Mouse (Mus musculus) cerebellum, postnatal 10 days (tissue): ENCODE results near the gene Mmachc.

ENCODE experiments used
- DNase-seq, 2 experiments: peaks; one replicate each; pipeline ENCODE4 v3.0.0; 2021; ENCODE audit warnings: mixed read lengths in 2 of 2

Mmachc gene

DNA sequence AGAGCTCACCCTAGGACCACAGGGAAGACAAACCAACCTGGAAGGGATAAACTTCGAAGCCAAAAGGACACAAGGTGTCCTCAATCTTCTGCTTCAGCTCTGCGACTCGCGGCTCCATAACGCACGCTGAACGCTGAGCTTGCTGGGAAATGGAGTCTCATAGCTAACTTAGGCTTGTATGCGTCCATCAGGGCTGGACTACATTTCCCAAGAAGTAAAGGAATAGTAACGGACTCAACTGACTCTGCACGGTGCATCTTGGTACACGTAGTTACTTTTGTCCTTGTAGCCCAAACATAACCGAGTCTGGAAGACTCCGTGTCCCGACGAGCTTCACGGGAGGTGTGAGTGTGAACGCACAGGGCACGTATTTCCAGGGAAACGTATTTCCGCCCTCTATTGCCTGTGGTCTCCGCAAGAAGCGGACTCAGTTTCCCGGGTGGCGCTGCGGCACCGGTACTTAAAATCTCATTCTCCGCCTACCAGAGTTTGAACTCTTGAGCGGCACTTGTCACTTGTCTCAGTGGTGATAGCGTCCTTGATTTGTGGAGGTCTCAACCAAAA lies at the start of gene Mmachc, which contains the start of gene Ccdc163:
Gene Mmachc, minus strand, starts transcription at position 206 of the 564 bp plus-strand sequence.
Gene Ccdc163, plus strand, starts transcription at position 309 of the 564 bp plus-strand sequence.
- DNase-seq, result peak; percentile 89 to 94

DNA sequence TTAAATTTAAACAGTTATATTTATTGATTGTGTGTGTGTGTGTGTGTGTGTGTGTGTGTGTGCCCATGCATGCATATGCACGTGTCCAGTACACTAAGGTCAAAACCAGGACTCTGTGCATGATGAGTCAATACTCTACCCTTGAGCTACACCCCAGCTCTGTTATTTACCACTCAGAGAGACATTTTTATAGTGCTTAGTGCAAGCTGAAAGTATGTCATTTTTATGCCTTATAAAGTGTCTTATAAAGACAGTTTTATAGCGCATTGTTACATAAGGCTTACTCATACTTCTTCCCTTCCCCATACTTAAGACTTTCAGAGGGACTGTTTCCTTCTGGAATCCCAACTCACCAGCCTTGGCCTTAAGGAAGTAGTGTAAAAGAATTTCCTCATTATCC lies 41.5 kb upstream of the Mmachc start:
- DNase-seq, result no peak

DNA sequence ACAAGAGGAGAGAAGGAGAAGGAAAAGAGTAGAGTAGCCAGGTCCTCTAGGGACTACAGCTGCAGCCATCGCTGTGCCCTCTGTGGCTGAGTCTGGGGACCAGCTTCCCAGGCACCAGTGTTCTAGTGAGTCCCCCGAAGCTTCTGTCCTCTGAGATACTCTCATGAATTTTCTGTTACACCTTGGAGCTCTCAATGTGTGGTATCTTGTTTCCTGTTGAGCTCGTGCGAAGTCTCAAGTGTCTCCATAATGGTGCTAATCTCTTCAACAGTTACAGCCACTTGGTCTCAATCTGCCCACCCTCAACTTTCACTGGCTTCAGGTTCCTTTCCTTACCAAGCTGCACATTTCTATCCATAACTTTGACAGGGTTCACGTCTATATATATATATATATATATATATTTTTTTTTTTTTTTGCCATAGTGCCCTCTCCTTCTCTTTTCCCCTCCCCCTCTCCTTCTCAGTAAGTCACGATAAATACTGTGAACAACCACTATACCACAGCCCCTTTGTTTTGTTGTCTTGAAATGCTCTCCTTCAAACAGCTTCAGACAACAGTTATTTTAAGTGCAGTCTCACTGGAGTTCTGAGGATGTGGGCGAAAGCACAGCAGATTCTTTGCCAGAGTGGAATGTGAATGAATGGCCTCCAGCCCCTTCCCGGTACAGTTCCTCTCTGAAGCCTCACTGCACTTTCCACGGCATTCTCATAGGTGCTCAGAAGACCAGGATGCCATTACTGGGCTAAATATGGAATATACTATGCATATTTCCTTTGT lies 31.0 kb upstream of the Mmachc start:
- DNase-seq, result no peak

DNA sequence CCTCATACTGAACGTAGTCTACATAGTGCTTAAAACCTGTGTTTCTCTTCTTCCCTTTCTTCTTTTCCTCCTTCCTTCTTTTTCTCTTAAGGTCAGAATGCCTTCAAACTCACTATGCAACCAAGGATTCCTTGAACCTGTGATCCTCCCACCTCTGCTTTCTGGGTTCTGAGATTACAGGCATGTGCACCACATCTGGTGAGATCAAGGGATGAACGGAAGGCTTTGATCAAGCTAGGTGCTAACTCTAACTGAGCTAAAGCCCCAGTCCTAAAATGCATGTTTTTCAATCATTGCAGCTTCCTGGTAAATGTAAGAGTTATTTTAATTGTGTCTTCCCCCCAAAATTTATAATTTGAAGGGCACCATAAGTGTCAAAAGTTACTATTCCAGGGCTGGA lies 26.8 kb upstream of the Mmachc start:
- DNase-seq, result no peak

DNA sequence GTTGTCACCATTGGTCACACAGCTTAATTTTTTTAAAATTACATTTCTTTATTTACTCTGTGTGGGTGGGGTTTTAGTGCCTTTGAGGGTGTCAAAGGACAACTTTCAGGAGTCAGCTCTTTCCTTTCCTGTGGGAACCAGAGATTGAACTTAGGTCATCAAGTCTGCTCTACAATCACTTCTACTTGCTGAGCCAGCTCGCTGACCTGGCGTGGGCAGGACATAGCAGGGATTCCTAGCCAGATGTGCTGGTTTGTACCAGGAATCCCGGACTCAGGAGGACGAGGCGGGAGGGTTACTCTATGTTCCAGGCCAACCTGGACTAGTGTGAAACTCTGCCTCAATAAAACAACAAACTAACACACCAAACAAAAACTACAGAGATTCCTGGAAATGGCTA lies 24.1 kb upstream of the Mmachc start:
- no peak for DNase-seq

DNA sequence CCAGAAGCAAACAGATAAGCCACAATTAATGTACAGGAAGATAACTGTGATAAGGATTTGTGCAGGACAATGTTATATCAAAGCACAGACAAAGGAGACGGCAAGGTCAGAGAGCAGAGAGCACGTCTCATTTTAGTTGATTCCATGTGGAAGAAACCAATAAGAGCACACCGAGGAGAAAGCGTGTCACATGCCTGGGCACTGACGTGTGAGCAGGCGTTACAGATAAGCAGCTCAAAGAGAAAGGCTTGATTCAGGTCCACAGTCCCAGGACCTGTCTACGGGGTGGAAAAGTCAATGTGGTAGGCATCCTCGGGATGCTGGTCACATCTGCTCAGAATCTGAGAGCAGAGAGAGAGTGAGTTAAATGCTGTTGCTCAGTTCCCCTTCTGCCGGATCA lies 22.9 kb upstream of the Mmachc start:
- DNase-seq, result no peak

DNA sequence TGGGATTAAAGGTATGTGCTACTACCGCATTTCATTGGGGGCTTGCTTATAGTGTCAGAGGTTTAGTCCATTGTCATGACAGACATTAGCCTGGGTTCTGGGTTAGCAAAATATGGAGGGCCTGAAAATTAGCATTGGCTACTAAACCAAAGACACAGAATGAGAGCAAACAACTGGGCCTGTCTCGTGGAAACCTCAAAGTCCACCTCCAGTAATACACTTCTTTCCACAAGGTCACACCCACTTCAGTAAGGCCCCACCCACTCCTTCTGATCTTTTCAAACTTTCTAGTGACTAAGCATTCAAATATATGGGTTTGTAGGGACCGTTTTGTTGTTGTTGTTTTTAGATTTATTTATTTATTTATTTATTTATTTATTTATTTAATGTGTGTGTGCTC lies 21.3 kb upstream of the Mmachc start:
- DNase-seq, result no peak

DNA sequence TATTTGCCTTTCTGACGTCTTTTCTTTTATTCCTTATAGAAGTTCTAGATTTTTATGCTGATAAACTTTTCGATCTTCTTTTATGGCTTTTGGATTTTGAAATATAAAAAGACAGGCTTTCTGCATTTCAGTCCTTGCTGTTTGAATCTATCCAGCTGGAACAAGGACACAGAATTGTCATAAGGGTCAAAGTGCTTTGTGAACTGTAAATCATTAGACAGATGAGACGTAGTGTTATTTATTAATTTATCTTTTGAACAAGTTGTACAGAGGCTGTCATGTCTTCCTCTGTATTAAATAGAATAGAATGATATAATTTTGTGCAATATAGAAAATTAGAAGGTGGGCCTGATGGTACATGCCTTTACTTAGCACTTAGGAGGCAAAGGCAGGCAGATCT lies 19.2 kb upstream of the Mmachc start:
- no peak for DNase-seq

DNA sequence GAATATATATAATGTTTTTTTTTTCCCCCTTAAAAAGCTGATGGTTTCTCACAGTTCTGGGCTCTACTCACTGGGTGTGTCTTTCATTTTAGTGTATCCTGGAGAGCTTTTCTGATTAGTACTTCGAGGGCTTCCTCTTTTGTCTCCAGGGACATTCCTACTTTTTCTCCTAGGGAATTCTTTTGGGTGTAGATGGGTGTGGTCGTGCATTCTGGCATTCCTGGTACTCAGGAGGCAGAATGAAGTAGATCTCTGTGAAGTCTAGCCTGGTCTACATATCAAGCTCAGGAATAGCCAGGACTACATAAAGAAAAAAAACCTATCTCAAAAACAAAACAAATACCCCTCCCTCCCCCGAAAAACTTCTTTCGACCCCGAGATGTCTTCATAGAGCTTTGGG lies 17.2 kb upstream of the Mmachc start:
- DNase-seq, result no peak

DNA sequence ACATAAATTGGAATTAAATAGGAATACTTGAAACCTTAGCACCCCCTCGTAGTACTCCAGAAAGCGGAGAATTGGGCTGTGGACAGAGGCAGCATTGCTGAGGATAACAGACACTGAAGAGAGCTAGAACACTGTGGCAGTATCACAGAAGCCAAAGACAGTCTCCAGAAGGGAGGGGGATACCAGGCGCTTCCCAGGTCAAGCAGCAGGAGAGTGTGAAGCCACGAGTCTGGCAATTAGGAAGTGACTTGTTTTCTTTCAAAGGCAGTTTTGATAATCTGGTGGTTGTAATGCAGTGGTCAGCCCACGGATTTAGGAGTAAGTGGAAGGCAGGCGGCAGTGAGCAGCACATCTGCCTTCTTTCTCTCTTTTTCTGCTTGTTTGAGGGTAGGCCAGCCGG lies 14.0 kb upstream of the Mmachc start:
- DNase-seq, result no peak

DNA sequence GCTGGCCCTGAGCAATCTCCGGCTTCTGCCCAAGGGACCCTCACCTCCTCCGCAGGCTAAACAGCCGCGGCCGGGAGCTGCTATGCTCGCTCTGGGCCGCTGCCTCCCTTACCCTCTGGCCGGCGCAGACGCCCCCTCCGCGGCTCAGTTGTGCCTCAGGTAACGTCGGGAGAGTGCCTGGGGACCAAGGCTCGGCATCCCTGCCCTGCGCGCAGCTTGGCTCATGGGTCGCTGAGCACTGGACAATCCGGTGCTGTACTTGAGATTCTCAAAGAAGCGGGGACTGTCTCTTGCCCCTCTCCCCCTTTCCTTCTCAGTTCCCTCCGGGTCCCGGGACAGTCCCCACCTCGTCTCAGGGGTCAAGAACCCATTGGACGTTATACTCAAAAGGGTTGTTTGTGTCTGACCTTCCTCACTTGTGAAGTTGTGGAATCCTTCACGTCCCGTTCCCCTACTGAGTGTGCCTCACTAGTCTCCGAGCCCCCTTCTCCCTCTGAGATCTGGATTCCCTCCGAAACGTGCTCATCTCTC lies 13.0 kb upstream of the Mmachc start:
- no peak for DNase-seq

DNA sequence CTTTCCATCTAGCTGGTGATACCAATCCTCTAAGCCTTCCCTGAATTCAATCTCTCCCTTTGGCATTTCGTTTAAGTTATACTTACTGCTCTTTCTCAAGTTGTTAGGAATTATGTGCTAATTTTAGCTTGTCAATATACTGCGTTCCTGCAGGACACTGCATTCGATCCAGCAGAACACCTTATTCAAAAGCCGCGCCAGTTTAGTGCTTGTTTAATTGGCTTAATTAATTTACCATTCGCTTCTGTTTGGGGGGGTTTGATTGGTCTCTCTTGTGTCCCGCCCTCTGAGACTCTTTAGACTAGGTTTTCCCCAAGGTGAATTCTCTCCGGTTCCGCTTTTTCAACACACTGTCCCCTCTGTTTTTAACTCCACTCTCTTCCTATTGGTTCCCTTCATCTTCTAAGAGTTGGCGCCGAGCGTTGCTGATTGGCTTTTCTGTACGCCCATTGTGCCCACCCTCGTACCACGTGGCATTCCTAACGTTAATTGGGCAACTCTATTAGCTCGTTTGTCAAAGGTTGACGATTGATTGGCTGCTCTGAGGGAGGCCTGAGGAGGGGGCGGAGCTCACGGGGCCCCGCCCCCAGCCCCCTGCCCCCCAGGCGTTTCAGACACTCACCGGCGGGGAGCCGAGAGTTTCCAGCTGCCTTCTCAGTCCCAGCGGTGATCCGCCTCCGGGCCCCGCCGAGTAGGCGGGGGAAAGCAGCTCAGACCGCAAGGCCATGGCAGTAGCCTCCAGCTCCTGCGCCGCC lies 12.3 kb upstream of the Mmachc start, which contains the start of gene Tesk2:
Gene Tesk2, plus strand, starts transcription at position 606 of the 755 bp plus-strand sequence.
- peak; percentile 94 to 95 for DNase-seq

DNA sequence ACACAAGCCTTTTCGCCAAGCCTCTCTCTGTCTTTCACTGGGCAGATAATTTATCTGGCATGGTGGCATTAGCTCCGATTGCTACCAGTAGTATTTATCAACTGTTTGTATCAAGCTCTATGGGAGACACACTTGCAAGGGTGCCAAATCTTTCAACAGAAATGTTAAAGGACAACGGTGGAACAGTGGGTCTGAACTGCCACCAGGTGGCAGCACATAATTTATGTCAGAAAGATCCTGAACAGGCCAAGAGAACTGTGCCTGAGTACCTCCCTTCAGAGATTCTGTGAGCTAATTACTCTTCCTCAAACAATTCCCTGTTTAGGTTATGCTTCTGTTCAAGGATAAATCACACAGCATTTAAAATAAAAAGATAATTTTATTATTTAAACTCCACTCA lies 11.2 kb upstream of the Mmachc start:
- DNase-seq, result peak; percentile 86 to 88

DNA sequence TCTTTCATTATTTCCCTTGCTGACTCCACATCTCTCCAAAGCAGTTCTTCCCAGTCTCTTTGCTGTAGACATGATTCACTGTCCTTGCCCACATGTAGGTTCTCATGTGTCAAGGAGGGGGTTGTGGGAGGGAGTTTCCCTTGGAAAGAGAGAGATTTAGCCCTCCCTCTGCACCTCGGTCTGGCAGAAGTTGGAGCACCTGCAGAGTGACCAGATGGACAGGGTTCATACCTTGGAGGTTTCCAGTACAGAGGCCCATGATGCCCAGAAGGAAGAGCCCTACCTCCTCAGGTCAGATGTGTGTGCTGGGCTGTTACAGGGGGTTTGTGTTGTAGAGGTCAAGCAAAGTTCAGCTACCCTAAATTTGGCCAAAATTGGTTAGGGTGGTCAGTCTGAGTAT lies 4.3 kb upstream of the Mmachc start:
- peak; percentile 74 to 75 for DNase-seq

DNA sequence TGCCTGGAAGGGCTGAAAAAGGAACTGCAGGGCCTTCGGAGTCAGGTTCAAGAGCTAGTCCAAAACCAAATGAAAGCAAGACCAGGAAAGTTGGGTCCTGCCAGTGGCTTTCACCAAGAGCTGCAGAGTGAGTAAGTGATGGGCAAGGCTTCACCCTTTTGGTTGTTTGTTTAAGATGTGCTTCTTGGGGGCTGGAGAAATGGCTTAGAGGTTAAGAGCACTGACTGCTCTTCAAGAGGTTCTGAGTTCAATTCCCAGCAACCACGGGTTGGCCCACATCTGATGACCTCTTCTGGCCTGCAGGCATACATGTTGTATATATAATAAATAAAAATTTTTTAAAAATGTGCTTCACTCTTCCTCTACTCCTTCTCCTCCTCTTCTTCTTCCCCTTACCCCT lies 1.9 kb upstream of the Mmachc start:
- DNase-seq, result no peak

DNA sequence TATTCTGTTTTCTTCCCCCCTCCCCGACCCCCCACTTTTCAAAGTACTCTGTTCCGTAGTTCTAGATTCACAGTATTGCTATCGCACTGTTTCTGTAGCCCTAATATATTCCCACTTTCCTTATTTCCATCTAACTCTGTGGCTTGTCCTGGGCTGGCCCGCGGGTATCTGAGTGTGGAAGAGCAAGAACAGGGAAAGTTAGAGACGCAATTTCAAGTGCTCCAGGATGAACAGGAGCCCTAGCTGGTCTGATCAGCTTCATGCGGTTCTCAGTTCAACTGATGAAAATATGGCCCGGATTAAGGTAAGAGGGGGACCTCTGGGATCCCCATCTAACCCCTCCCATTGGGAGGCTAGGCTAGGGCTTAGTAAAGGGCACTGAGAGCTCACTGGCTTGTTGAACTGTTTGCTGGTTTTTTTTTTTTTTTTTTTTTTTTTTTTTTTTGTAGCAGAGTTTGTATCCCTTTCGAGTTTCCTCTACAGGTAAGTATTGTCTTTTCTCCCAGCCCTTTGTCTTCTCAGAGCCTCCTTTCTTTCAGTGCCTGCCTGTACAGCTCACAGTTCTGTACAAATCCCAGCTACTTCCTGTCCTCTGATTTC lies 685 bp upstream of the Mmachc start:
- peak in 1 of 2 experiments; percentile 12 for DNase-seq

DNA sequence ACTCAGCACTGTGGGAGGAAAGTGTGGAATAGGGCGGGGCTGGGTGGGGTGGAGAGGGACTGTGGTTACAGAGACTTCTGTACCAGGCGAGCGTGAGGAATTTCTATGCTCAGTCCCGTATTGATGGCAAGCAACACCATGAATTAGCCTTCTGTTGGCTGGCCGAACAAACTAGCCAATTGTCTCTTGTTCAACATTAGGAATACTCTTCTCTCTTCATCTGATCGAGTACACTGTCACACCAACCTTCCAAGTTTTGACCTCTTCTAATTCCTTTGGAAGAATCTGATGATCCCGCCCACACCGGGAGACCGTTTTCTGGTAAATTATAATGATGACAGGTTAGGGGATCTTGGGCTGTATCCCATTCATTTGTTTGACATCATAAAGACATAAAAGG lies 540 bp downstream of the Mmachc start:
- DNase-seq, result peak in 1 of 2 experiments; percentile 21

DNA sequence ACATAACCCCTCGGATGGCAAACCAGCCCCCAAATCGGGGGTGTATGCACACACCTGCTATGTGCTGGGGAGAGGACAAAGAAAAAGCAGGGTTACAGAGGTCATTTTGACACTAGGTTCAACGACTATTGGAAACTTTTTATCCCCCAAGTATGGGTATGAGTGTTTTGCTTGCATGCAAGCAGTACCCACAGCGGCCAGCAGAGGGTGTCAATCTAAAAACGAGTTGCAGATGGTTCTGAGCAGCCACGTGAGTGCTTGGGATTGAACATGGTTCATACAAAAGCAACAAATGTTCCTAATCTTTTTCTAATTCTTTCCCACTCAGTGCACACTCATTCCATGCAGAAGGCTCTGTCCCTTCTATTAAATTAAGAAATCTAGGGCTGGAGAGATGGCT lies 4.4 kb downstream of the Mmachc start:
- DNase-seq, result peak; percentile 80 to 88

DNA sequence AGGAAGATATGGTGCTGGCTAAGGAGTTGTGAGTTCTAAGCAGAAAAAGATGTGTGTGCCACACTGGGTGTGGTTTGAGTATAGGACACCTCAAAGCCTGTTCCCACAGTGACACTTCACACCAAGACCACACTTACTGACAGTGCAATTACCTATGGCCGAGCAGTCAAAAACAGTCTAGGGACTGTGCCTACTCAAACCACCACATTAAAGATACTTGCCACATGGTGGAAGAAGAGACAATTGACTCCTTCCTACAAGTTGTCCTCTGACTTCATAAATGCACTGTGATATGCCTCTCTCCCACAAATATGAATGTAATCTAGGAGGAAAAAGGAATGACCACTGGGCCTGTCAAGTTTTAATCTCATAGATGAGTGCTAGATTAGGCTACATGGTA lies 7.2 kb downstream of the Mmachc start:
- no peak for DNase-seq

DNA sequence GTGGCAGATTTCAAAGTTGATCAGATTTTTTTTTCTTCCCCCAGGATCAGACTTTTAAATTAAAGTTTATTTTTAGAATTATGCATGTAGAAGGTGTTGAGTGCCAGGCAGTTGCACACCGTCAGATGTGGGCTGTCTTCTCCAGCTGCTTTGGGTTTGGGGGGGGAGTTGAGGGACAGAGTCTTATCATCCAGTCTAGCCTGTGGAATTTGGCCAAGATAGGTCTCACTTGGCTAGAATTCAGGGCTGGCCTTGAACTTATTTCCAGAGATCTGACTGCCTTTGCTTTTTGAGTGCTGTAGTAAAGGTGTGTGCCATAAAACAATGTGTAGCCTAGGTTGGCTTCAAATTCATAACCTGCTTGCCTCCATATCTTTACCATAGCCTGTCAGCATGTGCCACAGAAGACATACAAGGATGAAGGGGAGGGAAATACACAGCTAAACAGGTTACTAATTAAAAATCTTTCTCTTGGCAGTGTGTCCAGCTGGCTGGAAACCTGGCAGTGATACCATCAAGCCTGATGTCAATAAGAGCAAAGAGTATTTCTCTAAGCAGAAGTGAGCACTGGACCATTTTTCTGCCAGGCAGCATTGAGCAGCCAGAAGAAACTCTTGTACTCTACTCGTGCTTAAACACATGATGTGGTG lies 9.4 kb downstream of the Mmachc start:
- no peak for DNase-seq

DNA sequence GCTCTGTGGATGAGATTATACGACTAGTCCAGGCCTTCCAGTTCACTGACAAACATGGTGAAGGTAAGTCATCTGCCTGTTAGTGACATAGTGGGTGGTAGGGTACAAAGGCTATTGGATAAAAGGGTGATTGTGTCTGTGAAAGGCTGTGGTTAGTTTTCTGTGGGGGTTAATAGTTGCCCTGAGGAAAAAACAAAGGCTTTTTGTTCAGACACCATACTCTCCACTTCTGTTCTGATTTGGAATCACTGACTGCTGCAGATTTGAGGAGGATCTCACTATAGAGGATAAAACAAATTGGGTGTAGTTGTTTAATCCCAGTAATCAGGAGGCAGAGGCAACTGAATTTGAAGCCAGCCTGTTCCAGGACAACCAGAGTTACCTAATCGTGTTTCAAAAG lies 14.4 kb downstream of the Mmachc start:
- DNase-seq, result no peak

DNA sequence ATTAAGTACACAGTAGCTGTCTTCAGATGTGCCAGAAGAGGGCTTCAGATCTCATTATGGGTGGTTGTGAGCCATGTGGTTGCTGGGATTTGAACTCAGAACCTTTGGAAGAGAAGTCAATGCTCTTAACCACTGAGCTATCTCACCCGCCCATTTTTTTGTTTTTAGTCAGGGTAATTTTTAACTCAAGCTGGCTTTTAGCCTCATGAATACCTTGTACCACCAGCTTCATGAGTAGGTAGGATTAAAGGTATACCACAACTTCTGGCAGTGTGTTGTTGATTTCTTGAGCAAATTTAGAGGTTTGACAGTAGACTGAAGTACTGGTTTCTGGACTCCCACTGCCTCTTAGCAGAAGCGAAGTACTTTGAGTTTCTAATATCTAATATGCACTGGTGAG lies 16.1 kb downstream of the Mmachc start:
- DNase-seq, result no peak
